Mouse (Mus musculus) urinary bladder, adult 18-20 months (tissue): ENCODE results near the gene Toporsl.

ENCODE experiments used
- DNase-seq, 2 experiments: peaks; one replicate each; pipeline ENCODE4 v3.0.0; 2022; ENCODE audit warnings: low spot score in 2 of 2, mixed read lengths in 2 of 2

Gene Toporsl

GRCm38 (mm10) chr4:52595927-52596326 lies at the start of gene Toporsl:
Gene Toporsl, plus strand, starts transcription at chr4:52596274.
- DNase-seq: no peak

GRCm38 (mm10) chr4:52557672-52558071 lies 38.4 kb upstream of the Toporsl start:
- no peak for DNase-seq

GRCm38 (mm10) chr4:52558080-52558479 lies 38.0 kb upstream of the Toporsl start:
- DNase-seq: no peak

GRCm38 (mm10) chr4:52563859-52564258 lies 32.2 kb upstream of the Toporsl start:
- no peak for DNase-seq

- no peak for DNase-seq
Measured at GRCm38 (mm10) chr4:52586194-52586734, 9.8 kb upstream of the Toporsl start.

- no peak for DNase-seq
Measured at GRCm38 (mm10) chr4:52593821-52594356, 2.2 kb upstream of the Toporsl start.

GRCm38 (mm10) chr4:52594632-52595031 lies 1.4 kb upstream of the Toporsl start:
- no peak for DNase-seq

GRCm38 (mm10) chr4:52598180-52598881 lies 2.3 kb downstream of the Toporsl start:
- no peak for DNase-seq

GRCm38 (mm10) chr4:52606923-52607322 lies 10.8 kb downstream of the Toporsl start:
- no peak for DNase-seq

GRCm38 (mm10) chr4:52634986-52635385 lies 38.9 kb downstream of the Toporsl start:
- no peak for DNase-seq

- no peak for DNase-seq
Measured at GRCm38 (mm10) chr4:52647791-52648190, 51.7 kb downstream of the Toporsl start.

- no peak for DNase-seq
Measured at GRCm38 (mm10) chr4:52659701-52660100, 63.6 kb downstream of the Toporsl start.

- DNase-seq: no peak
Measured at GRCm38 (mm10) chr4:52660701-52661117, 64.6 kb downstream of the Toporsl start.

GRCm38 (mm10) chr4:52661311-52661710 lies 65.2 kb downstream of the Toporsl start:
- DNase-seq: no peak
